In genomic region chr5:73257723-73258122, GRCm38 (mm10) we compare ENCODE assay signal across 8 mouse cellular contexts. TPM values are rescaled to one million over a fixed set of nuclear protein-coding genes. Genes with fewer than 3 reads are reported as not detected.
DNase-seq lines count a peak whose midpoint lies in the region; ATAC-seq and TF ChIP-seq lines count a peak whose summit lies in the region.

No protein-coding gene starts in this region.

- H3K9me3 ChIP-seq in heart, embryonic 12.5 days (replicated peaks): no peaks in the 10 kb centered on the region
- H3K9me3 ChIP-seq in E14TG2a.4 (ENCODE audit: low read length): no peaks in the 10 kb centered on the region
- no peaks in the 10 kb centered on the region for H3K9me3 ChIP-seq in embryonic facial prominence, embryonic 15.5 days (replicated peaks)
- no peaks in the 10 kb centered on the region for H3K9me3 ChIP-seq in liver, embryonic 12.5 days (replicated peaks)

- H3K27ac ChIP-seq in heart, embryonic 12.5 days (ENCODE audit: poor library complexity, severe bottlenecking): 0 out of 2 replicates have a peak overlapping the region, but pooled peaks have one; percentile 42
- no peak overlapping the region for H3K27ac ChIP-seq in embryonic facial prominence, embryonic 15.5 days (replicated peaks)
- H3K27ac ChIP-seq in liver, embryonic 12.5 days: peak overlapping the region; percentile 83

- no peak for TF ChIP-seq CTCF in E14TG2a.4 (conservative IDR thresholded peaks at IDR 0.05; ENCODE audit: low read length)

- peaks cover 20% of the 10 kb centered on the region for H3K4me1 ChIP-seq in heart, embryonic 12.5 days (replicated peaks)
- H3K4me1 ChIP-seq in E14TG2a.4 (replicated peaks; ENCODE audit: low read depth, low read length): peaks cover 29% of the 10 kb centered on the region
- H3K4me1 ChIP-seq in embryonic facial prominence, embryonic 15.5 days: peaks cover 18% of the 10 kb centered on the region; the same call in 1 of the 2 replicates
- H3K4me1 ChIP-seq in liver, embryonic 12.5 days: peaks cover 40% of the 10 kb centered on the region

- peak overlapping the region; percentile 73 for H3K9ac ChIP-seq in heart, embryonic 12.5 days
- no peak overlapping the region for H3K9ac ChIP-seq in embryonic facial prominence, embryonic 15.5 days
- peak overlapping the region; percentile 69 for H3K9ac ChIP-seq in liver, embryonic 12.5 days

- H3K4me2 ChIP-seq in heart, embryonic 12.5 days: peak overlapping the region; percentile 85
- peak overlapping the region; percentile 77 for H3K4me2 ChIP-seq in embryonic facial prominence, embryonic 15.5 days (replicated peaks)
- H3K4me2 ChIP-seq in liver, embryonic 12.5 days: peak overlapping the region; percentile 89

- WGBS in heart, embryonic 12.5 days: 43% methylated on average over 8 of the region's 8 CpGs
- WGBS in embryonic facial prominence, embryonic 15.5 days: 45% methylated on average over 8 of the region's 8 CpGs
- WGBS in liver, embryonic 12.5 days (ENCODE audit: insufficient replicate concordance): 25% methylated on average over 8 of the region's 8 CpGs

- DNase-seq in heart, postnatal 4 days: no peak
- no peak for DNase-seq in right cerebral cortex, postnatal 25 days
- no peak for DNase-seq in frontal cortex, postnatal 14 days (ENCODE audit: low spot score in 2 of 2)
- DNase-seq in adrenal gland, adult (ENCODE audit: inconsistent age in 2 of 2, low spot score in 1 of 2): no peak

- H3K36me3 ChIP-seq in heart, embryonic 12.5 days: no peaks in the 10 kb centered on the region
- H3K36me3 ChIP-seq in E14TG2a.4 (ENCODE audit: insufficient read depth, low read length): no peaks in the 10 kb centered on the region
- H3K36me3 ChIP-seq in embryonic facial prominence, embryonic 15.5 days: no peaks in the 10 kb centered on the region
- no peaks in the 10 kb centered on the region for H3K36me3 ChIP-seq in liver, embryonic 12.5 days

- H3K4me3 ChIP-seq in heart, embryonic 12.5 days: peak overlapping the region; percentile 90
- H3K4me3 ChIP-seq in E14TG2a.4 (replicated peaks; ENCODE audit: low read length): peak overlapping the region; percentile 75
- H3K4me3 ChIP-seq in embryonic facial prominence, embryonic 15.5 days (replicated peaks): peak overlapping the region; percentile 97; the same call in 1 of the 2 replicates
- peak overlapping the region; percentile 65 for H3K4me3 ChIP-seq in liver, embryonic 12.5 days

- no peaks in the 10 kb centered on the region for H3K27me3 ChIP-seq in heart, embryonic 12.5 days (replicated peaks)
- H3K27me3 ChIP-seq in E14TG2a.4 (ENCODE audit: insufficient read depth, low read length): no peaks in the 10 kb centered on the region
- H3K27me3 ChIP-seq in embryonic facial prominence, embryonic 15.5 days: no peaks in the 10 kb centered on the region
- H3K27me3 ChIP-seq in liver, embryonic 12.5 days (replicated peaks): no peaks in the 10 kb centered on the region

- ATAC-seq in heart, embryonic 12.5 days (ENCODE audit: insufficient number of reproducible peaks, low FRiP score): no peak
- no peak for ATAC-seq in embryonic facial prominence, embryonic 15.5 days (ENCODE audit: insufficient number of reproducible peaks, low FRiP score, low TSS enrichment, low read depth)
- no peak for ATAC-seq in liver, embryonic 12.5 days

RNA-seq across cellular contexts. Expression of gene Fryl, which starts 1.3 kb away (rescaled TPM):
- polyA plus RNA-seq in heart, embryonic 12.5 days (2016; fragmentation: Nextera tagmentation; extraction: Ambion mirVana): 38.7 and 40.2 TPM in 2 replicates
- total RNA-seq in heart, postnatal 4 days (2021): 10 to 100 TPM; 57.0 to 57.9 TPM
- polyA plus RNA-seq in embryonic facial prominence, embryonic 15.5 days (2015; fragmentation: Nextera tagmentation; extraction: Ambion mirVana): 30.8 and 31.3 TPM in 2 replicates
- polyA plus RNA-seq in liver, embryonic 12.5 days (2016; fragmentation: Nextera tagmentation; extraction: Ambion mirVana): 46.3 and 50.6 TPM in 2 replicates

RNA-seq across cellular contexts. Expression of gene Ociad1, which starts 34.9 kb away (rescaled TPM):
- polyA plus RNA-seq in heart, embryonic 12.5 days (2016; fragmentation: Nextera tagmentation; extraction: Ambion mirVana): 212 and 230 TPM in 2 replicates
- total RNA-seq in heart, postnatal 4 days (2021): 100 to 1,000 TPM; 261 to 264 TPM
- polyA plus RNA-seq in embryonic facial prominence, embryonic 15.5 days (2015; fragmentation: Nextera tagmentation; extraction: Ambion mirVana): 234 and 236 TPM in 2 replicates
- 154 and 159 TPM in 2 replicates for polyA plus RNA-seq in liver, embryonic 12.5 days (2016; fragmentation: Nextera tagmentation; extraction: Ambion mirVana)
